Mouse (Mus musculus) cerebellum, adult 2 months (tissue): ENCODE measurements around the gene Mmd2.

Experiments
- CTCF ChIP-seq: fragments of 200-500 bp; IDR thresholded peaks from 2 replicates; pipeline ENCODE4 v1.5.1; 2011; ENCODE audit warnings: low read depth, mild to moderate bottlenecking, control low read depth, low read length, moderate library complexity, borderline replicate concordance; ENCODE audit not compliant: insufficient read depth
- POLR2A ChIP-seq: fragments of 200-500 bp; IDR thresholded peaks from 2 replicates; pipeline ENCODE4 v1.6.1; 2011; ENCODE audit warnings: low read length, control low read depth, borderline replicate concordance; ENCODE audit not compliant: insufficient read depth

DNA sequence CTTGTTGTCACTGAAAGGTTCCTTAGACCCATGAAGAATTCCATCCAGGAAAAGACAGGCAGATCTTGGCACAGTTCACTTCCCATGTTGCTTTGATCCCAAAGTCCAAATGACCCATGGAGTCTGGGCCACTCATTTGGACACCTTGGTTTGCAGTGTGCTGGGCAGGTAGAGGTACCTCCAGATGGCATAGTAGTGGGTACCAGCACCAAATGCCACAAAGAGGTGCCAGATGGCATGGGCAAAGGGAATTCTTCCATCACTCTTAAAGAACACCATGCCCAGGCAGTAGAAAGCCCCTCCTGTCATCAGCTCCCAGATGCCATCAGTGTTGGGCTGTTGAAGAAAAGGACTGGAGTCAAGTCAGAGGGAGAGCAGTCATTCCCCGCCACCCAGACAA, 44.0 kb downstream of the Mmd2 start:
- TF ChIP-seq POLR2A (no peak), CTCF (no peak)
